Mouse (Mus musculus) right cerebral cortex, postnatal 36 days (tissue): ENCODE data around the gene Vmn2r109.
"Not testable (repeated sequence)": the region's sequence is repeated elsewhere in the genome, so short reads cannot be mapped to it uniquely, and the experiment has no call there.

ENCODE experiments used
- DNase-seq, 2 experiments: peaks; one replicate each; pipeline ENCODE4 v3.0.0; 2022; ENCODE audit warnings: low spot score in 2 of 2, mixed read lengths in 1 of 2

Gene Vmn2r109

DNA sequence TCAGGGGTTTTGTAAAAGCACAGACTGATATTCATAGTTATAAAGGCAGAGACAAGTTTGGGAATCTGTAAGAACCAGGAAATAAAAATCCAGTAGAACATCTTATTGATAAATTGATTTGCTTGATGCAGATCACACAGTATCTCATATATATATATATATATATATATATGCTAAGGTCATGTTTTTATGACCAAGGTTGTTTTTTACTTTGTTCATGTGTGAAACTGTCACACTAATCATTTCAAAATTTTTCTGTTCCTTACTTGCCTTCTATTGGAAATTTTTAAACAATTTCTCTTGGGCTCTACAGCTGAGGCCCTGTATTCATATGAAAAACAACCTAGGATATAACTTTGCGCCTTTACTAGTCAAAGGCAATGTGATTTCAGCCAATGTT lies at the start of gene Vmn2r109:
Gene Vmn2r109 (minus strand): TSS at position 101 of the 400 bp plus-strand sequence.
- no peak for DNase-seq

DNA sequence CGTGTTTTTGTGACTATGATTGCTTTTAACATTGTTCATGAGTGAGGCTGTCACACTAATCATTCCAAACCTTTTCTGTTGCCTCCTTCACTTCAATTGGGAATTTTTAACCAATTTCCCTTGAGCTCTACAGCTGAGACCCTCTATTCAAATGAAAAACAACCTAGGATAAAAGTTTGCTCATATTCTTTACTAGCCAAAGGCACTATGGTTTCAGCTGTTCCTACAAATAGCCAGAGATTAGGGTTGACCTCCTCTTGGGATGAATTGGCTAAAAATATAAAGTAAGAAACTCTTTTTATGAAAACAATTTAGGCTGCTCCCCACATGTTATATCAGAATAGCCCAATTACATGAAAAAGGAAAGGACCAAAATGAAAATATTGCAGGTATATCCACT lies 31.8 kb upstream of the Vmn2r109 start, which contains the start of gene Vmn2r110:
Gene Vmn2r110 (minus strand): TSS at position 101 of the 400 bp plus-strand sequence.
- no peak for DNase-seq

DNA sequence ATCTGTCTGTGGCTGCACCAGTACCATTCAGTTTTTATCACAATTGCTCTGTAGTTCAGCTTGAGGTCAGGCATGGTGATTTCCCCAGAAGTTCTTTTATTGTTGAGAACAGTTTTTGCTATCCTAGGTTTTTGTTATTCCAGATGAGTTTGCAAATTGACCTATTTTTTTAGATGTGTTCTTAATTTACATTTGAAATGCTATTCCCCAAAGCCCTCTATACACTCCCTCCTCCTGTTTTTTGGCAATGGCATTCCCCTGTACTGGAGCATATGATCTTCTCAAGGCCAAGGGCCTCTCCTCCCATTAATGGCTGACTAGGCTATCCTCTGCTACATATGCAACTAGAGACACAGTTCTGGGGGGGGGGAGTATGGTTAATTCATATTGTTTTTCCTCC lies 56.3 kb downstream of the Vmn2r109 start:
- DNase-seq, result not testable (repeated sequence)

DNA sequence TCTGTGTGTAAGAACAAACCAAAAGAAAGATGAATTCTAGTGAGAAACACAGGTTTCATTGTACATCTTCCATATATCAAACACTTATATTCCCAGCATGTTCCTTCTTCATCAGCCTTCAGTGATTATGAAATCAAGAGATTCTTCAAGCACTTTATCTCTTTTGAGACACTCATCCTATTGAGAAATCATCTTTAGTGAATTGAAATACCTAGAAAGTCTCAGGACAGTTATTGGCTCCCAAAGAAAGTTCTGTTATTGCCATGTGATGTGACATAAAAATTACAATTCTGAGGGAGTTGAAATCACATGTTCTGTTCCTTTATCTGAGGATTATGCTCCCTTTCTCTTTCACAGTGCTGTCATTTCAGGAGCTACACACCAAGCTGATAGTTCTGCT lies 66.7 kb downstream of the Vmn2r109 start, which contains the start of gene Vmn1r225:
Gene Vmn1r225 (plus strand): TSS at position 301 of the 400 bp plus-strand sequence.
- no peak for DNase-seq
